Mouse (Mus musculus): Measurements from ENCODE around the gene Adcy5.

The Adcy5 gene

GRCm38 (mm10) chr16:35208796-35209195 lies 54.1 kb downstream of the Adcy5 start:
- no peak for DNase-seq

- DNase-seq: no peak
Observed at GRCm38 (mm10) chr16:35209753-35210152, 55.1 kb downstream of the Adcy5 start.

- DNase-seq: no peak
Observed at GRCm38 (mm10) chr16:35215047-35215446, 60.4 kb downstream of the Adcy5 start.

- peak in 1 of 2 experiments; percentile 29 for DNase-seq
Observed at GRCm38 (mm10) chr16:35215498-35215897, 60.8 kb downstream of the Adcy5 start.

GRCm38 (mm10) chr16:35216826-35217491 lies 62.3 kb downstream of the Adcy5 start:
- DNase-seq: no peak

- no peak for DNase-seq
Observed at GRCm38 (mm10) chr16:35220412-35220811, 65.7 kb downstream of the Adcy5 start.

- DNase-seq: peak in 1 of 2 experiments; percentile 10
Observed at GRCm38 (mm10) chr16:35221581-35221980, 66.9 kb downstream of the Adcy5 start.

GRCm38 (mm10) chr16:35223930-35224329 lies 69.3 kb downstream of the Adcy5 start:
- DNase-seq: no peak

- no peak for DNase-seq
Observed at GRCm38 (mm10) chr16:35224716-35225115, 70.0 kb downstream of the Adcy5 start.

- DNase-seq: peak in 1 of 2 experiments; percentile 6
Observed at GRCm38 (mm10) chr16:35229582-35229981, 74.9 kb downstream of the Adcy5 start.

- no peak for DNase-seq
Observed at GRCm38 (mm10) chr16:35232153-35232750, 77.6 kb downstream of the Adcy5 start.

- no peak for DNase-seq
Observed at GRCm38 (mm10) chr16:35233329-35233728, 78.7 kb downstream of the Adcy5 start.

GRCm38 (mm10) chr16:35237091-35237490 lies 82.4 kb downstream of the Adcy5 start:
- no peak for DNase-seq

- peak in 1 of 2 experiments; percentile 10 for DNase-seq
Observed at GRCm38 (mm10) chr16:35239318-35239965, 84.8 kb downstream of the Adcy5 start.

GRCm38 (mm10) chr16:35239966-35240730 lies 85.5 kb downstream of the Adcy5 start:
- DNase-seq: no peak

- DNase-seq: no peak
Observed at GRCm38 (mm10) chr16:35247364-35247763, 92.7 kb downstream of the Adcy5 start.

- peak in 1 of 2 experiments; percentile 70 for DNase-seq
Observed at GRCm38 (mm10) chr16:35248825-35249224, 94.1 kb downstream of the Adcy5 start.

- DNase-seq: peak; percentile 13 to 73
Observed at GRCm38 (mm10) chr16:35249763-35250162, 95.1 kb downstream of the Adcy5 start.

GRCm38 (mm10) chr16:35251690-35252089 lies 97.0 kb downstream of the Adcy5 start:
- peak in 1 of 2 experiments; percentile 71 for DNase-seq

- no peak for DNase-seq
Observed at GRCm38 (mm10) chr16:35252967-35253366, 98.3 kb downstream of the Adcy5 start.

GRCm38 (mm10) chr16:35255981-35256380 lies 101.3 kb downstream of the Adcy5 start:
- no peak for DNase-seq

- peak; percentile 85 to 94 for DNase-seq
Observed at GRCm38 (mm10) chr16:35270353-35270934, 115.8 kb downstream of the Adcy5 start.

GRCm38 (mm10) chr16:35270945-35271344 lies 116.3 kb downstream of the Adcy5 start:
- no peak for DNase-seq
